Mouse (Mus musculus) liver, embryonic 16.5 days (tissue): Measurements from ENCODE around the gene Gon7. TPM values are rescaled to one million over a fixed set of nuclear protein-coding genes. Genes with fewer than 3 reads are reported as not detected.

ENCODE experiments used
- ATAC-seq: fragments of 200-750 bp; cut with Nextera tagmentation; 2 replicates; pipeline ENCODE4 v1.8.0; 2017; ENCODE audit warnings: low read depth, mild to moderate bottlenecking, moderate number of reproducible peaks, moderate library complexity
- H3K27ac ChIP-seq: fragments of 300-500 bp; sonication (generic); 2 replicates; pipeline ENCODE4 v1.5.1; 2014; ENCODE audit warnings: mild to moderate bottlenecking, low read length
- H3K27me3 ChIP-seq: fragments of 300-500 bp; sonication (generic); 2 replicates; pipeline ENCODE4 v1.6.1; 2014; ENCODE audit warnings: low read depth, low read length, mixed read lengths; ENCODE audit not compliant: control insufficient read depth, insufficient read depth
- H3K36me3 ChIP-seq: fragments of 300-500 bp; sonication (generic); 2 replicates; pipeline ENCODE4 v1.6.1; 2014; ENCODE audit warnings: mild to moderate bottlenecking; ENCODE audit not compliant: control insufficient read depth, insufficient read depth
- H3K4me1 ChIP-seq: fragments of 300-500 bp; sonication (generic); 2 replicates; pipeline ENCODE4 v1.6.1; 2014; ENCODE audit warnings: low read depth, low read length, mixed read lengths; ENCODE audit not compliant: control insufficient read depth
- H3K4me2 ChIP-seq: fragments of 300-500 bp; sonication (generic); 2 replicates; pipeline ENCODE4 v1.6.1; 2014; ENCODE audit warnings: low read depth, low read length, mixed read lengths
- H3K4me3 ChIP-seq: fragments of 300-500 bp; sonication (generic); 2 replicates; pipeline ENCODE4 v1.5.1; 2014; ENCODE audit warnings: low read depth, mild to moderate bottlenecking, low read length
- H3K9ac ChIP-seq: fragments of 300-500 bp; sonication (generic); 2 replicates; pipeline ENCODE4 v1.6.1; 2014; ENCODE audit warnings: low read depth, low read length
- H3K9me3 ChIP-seq: fragments of 300-500 bp; sonication (generic); replicated peaks from 2 replicates; pipeline ENCODE4 v1.6.1; 2016; ENCODE audit warnings: low read length; ENCODE audit not compliant: control insufficient read depth
- WGBS: fragments of 180-500 bp; shearing (Covaris S2); extraction: QIAGEN DNeasy Blood & Tissue Kit; methylation state at CpG from one replicate; pipeline ENCODE4 v1.1.7; 2014; ENCODE audit not compliant: insufficient replicate concordance; 5-methylcytosine and 5-hydroxymethylcytosine counted together
- polyA plus RNA-seq: library from polyadenylated mRNA; unstranded; fragments of >200 nt; fragmentation: Nextera tagmentation; extraction: Ambion mirVana; gene quantifications from 2 replicates; pipeline ENCODE4 v1.2.1, GENCODE M21; 2015

The Gon7 gene
- polyA plus RNA-seq, 1 experiment from 2014 or later = 10.1 TPM

DNA sequence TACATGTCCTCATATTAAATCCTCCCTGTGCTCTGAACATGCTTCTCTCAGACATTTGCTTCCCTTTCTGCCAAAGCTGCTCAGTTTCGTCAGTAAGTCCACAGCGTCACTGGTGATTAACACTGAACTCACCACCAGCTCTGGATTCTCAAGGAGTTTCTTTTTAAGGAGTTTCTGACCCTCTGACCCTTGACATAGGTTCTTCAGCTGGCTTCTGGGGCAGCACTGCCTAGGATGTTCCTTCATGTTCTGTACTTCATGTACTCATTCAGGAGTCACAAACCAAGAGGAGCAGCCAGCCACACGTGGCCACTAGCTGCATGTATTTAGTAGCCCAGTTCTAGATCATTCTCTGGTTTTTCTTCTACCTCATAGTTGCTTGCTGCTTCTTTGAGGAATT lies 9.3 kb downstream of the Gon7 start:
- Histone ChIP-seq H3K4me1 (peaks cover 12% of the 10 kb centered on the region), H3K36me3 (0 out of 2 replicates have a peak, but pooled peaks cover 4% of the 10 kb centered on the region), H3K4me3 (no peak overlapping the region), H3K9ac (no peak overlapping the region), H3K9me3 (no peaks in the 10 kb centered on the region), H3K4me2 (no peak overlapping the region), H3K27ac (no peak overlapping the region), H3K27me3 (no peaks in the 10 kb centered on the region)
- WGBS = 68% methylated on average over 3 of the region's 3 CpGs
- no peak for ATAC-seq

DNA sequence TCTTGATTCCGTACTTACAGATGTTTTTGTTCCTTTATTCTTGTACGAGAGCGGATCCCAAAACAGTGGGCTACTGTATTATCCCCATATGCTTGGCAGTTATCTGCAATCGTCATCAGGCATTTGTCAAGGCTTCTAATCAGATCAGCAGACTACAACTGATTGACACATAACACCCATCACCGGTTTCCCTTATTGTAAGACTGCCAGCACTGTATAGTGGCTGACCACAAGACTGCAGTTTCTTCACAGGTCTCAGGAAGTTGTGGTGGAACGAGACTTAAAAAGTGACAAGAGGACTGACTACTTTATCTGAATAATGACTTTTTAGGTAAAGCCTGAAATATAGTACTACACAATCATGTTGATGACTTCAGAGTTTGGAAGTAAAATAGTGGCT lies 12.8 kb downstream of the Gon7 start:
- WGBS = 15% methylated on average over 6 of the region's 6 CpGs
- Histone ChIP-seq H3K4me2 (peak overlapping the region; percentile 95), H3K36me3 (0 out of 2 replicates have a peak, but pooled peaks cover 4% of the 10 kb centered on the region), H3K27me3 (no peaks in the 10 kb centered on the region), H3K4me1 (peaks cover 24% of the 10 kb centered on the region), H3K4me3 (peak overlapping the region; percentile 93), H3K9me3 (no peaks in the 10 kb centered on the region), H3K27ac (peak overlapping the region; percentile 94), H3K9ac (peak overlapping the region; percentile 91; the same call in 1 of the 2 replicates)
- no peak for ATAC-seq

DNA sequence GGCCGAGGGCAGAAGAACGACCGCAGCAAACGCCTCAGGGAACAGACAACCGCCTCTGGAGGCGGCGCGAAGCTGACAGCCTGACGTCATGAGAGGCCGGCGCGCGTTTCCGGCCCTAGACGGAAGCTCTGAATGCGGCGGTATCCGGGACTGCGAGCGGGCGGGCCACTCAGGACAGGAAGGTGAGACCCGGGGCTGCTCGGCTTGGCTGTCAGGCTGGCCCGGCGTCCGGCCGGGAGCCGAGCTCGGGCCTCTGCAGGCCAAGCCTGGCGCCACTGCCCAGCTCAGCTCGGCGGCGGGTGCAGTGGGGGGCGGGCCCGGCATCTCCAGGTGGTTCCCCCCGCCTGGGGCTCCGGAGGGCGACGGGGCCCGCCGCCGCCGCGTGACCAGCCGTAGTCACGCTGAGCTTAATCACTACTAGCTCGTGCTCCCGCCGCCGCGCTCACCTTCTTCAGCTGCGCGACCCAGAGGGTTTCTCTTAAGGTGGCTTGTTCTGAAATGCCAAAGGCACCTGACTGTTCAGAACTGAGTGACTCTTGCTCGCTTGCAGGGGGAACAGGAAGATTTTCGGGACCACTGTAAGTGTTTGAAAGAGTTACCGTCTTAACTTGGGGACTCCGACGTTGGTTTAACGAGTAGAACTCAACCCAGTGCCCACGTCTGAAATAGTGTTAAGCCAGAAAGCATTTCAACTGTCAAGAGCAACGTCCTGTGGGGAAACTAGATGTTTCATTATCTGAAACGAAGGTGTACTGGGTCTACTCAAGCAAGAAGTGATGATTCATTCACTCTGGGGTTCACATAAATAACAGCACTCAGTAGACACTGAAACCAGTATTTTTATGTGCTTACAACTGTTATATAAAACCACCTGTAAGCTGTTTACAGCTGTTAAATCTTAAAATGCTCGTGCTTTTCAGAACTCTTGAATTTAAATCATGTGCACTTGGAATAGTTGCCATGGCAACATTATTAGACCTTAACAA lies 13.7 kb downstream of the Gon7 start, which contains the start of the genes Moap1 and Tmem251:
Moap1 (minus strand) TSS at position 73 of the 986 bp plus-strand sequence.
Tmem251 (plus strand) TSS at position 174 of the 986 bp plus-strand sequence.
- no peaks in the 10 kb centered on the region for H3K9me3 ChIP-seq
- H3K4me2 ChIP-seq = peak within 1 kb of the TSS; percentile 95
- H3K9ac ChIP-seq = peak within 1 kb of the TSS; percentile 91
- H3K4me1 ChIP-seq = peaks cover 24% of the 10 kb centered on the region
- peak within 1 kb of the TSS; percentile 94 for H3K27ac ChIP-seq
- peak; percentile 97 for ATAC-seq
- H3K4me3 ChIP-seq = peak within 1 kb of the TSS; percentile 93
- under 1% methylated on average over 62 of the region's 63 CpGs for WGBS
- no peaks in the 10 kb centered on the region for H3K27me3 ChIP-seq
- 0 out of 2 replicates have a peak, but pooled peaks cover 4% of the 10 kb centered on the region for H3K36me3 ChIP-seq

DNA sequence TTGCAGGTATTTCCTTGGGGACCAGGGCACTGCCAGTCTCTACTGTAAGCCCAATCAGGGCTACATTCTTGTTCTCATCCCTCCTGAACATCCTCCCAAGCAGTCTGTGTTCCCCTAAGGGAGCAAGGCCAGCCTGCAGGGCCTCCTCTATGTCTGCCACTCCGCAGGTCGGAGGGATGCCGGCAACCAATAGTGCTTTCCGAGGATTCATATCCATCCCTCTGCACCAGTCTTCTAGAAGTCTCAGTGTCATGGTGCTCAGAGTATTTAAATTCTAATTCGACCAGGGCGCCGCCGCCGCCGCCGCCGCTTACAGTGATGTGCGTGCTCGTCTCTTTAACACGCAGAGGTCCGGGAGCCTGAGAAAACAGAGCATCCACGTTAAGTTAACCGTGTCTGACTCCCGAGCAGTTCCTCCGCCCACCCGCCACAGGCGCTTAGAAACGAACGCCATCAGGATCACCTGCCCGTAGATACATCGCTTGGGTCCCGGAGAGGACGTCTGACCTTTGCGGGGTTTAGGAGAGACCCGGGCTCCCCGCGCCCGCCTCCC lies 14.5 kb downstream of the Gon7 start:
- peak overlapping the region; percentile 94 for H3K27ac ChIP-seq
- H3K9ac ChIP-seq = peak overlapping the region; percentile 91
- H3K36me3 ChIP-seq = 0 out of 2 replicates have a peak, but pooled peaks cover 1% of the 10 kb centered on the region
- under 1% methylated on average over 33 of the region's 33 CpGs for WGBS
- peak overlapping the region; percentile 93 for H3K4me3 ChIP-seq
- ATAC-seq = peak; percentile 40
- no peaks in the 10 kb centered on the region for H3K9me3 ChIP-seq
- peak overlapping the region; percentile 95 for H3K4me2 ChIP-seq
- no peaks in the 10 kb centered on the region for H3K27me3 ChIP-seq
- H3K4me1 ChIP-seq = peaks cover 22% of the 10 kb centered on the region

DNA sequence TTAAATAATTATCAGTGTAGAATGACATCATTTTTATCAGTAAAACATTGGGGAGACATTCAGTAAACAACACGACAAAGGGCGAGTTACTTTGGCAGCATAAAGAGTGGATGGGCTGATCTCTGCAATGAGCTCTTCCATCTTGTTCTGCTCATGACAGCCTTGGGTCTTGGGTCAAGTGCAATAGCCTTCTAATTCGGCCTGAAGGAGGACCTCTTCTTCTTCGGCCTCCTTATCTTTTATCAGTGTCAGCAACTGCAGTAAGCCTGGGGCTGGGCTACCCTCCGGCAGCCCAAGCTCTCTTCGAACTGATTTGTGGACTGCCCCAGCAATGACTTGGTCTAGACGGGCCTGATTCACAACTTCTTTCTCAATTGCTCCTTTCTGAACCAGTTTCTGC lies 15.5 kb downstream of the Gon7 start:
- no peaks in the 10 kb centered on the region for H3K36me3 ChIP-seq
- H3K9me3 ChIP-seq = no peaks in the 10 kb centered on the region
- no peaks in the 10 kb centered on the region for H3K27me3 ChIP-seq
- no peak overlapping the region for H3K27ac ChIP-seq
- no peak overlapping the region for H3K4me3 ChIP-seq
- peaks cover 22% of the 10 kb centered on the region for H3K4me1 ChIP-seq
- H3K9ac ChIP-seq = no peak overlapping the region
- no peak for ATAC-seq
- H3K4me2 ChIP-seq = no peak overlapping the region
- 48% methylated on average over 7 of the region's 7 CpGs for WGBS

DNA sequence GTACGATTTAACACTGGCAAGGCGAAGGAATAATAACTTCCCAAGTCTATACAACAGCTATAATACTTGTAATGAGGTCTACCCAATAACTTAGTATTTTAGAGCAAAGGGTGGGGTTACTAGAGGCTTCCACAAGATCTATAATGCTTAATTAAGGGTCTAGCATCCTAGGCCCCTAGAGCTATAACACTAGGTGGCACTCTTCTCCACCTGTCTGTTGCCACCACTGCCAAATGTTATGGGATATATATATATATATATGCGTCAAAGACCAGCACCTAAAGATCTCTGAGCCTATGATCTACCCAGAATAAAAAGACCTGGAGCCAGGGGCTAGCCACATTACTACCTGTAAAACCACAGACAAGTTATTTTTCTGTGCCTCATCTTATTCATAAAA lies 17.3 kb downstream of the Gon7 start:
- Histone ChIP-seq H3K27ac (no peak overlapping the region), H3K9ac (no peak overlapping the region), H3K4me2 (no peak overlapping the region), H3K4me1 (peaks cover 20% of the 10 kb centered on the region), H3K36me3 (no peaks in the 10 kb centered on the region), H3K27me3 (no peaks in the 10 kb centered on the region), H3K4me3 (no peak overlapping the region), H3K9me3 (no peaks in the 10 kb centered on the region)
- no peak for ATAC-seq
- WGBS = 48% methylated on average over 3 of the region's 3 CpGs

DNA sequence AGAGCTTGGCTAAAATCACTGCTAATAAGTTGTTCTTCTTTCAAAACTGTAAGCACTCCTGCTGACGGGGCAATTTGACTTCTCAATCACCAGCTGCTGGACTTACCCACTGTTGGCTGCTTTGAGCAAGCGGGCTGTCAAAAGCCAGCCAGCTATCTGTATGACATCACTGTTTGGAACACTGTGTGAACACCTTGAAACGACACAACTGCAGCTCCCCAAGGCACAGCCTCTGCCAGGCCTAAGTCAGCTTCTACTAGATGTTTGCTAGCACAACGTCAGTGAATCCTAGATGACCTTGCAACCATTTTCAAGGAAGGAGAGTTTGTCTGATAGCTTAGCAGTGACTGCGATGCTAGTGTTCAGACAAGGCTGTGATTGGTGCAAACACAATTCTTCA lies 18.5 kb downstream of the Gon7 start:
- Histone ChIP-seq H3K27me3 (no peaks in the 10 kb centered on the region), H3K27ac (no peak overlapping the region), H3K4me2 (no peak overlapping the region), H3K9ac (no peak overlapping the region), H3K9me3 (no peaks in the 10 kb centered on the region), H3K4me3 (no peak overlapping the region), H3K36me3 (no peaks in the 10 kb centered on the region), H3K4me1 (peaks cover 12% of the 10 kb centered on the region)
- no peak for ATAC-seq
- WGBS = 68% methylated on average over 5 of the region's 5 CpGs

DNA sequence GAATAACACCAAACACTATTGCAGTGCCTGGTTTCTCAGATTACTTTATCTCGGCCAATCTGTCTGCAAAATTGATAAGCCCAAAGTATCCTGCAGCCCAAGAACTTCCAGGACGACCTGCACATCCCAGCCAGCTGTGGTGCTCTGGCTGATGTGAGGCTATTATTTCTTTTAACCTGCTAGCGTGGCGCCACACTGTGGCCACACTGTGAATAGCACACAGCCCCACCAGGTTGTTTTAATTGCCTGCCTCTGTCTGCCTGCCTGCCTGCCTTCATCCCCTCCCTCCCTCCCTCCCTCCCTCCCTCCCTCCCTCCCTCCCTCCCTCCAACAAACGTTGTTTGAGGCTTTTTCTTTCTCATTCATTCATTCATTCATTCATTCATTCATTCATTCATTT lies 24.2 kb downstream of the Gon7 start:
- H3K36me3 ChIP-seq = no peaks in the 10 kb centered on the region
- H3K27me3 ChIP-seq = no peaks in the 10 kb centered on the region
- 7% methylated on average over 4 of the region's 5 CpGs for WGBS
- H3K27ac ChIP-seq = no peak overlapping the region
- no peak for ATAC-seq
- peaks cover 16% of the 10 kb centered on the region for H3K4me1 ChIP-seq
- no peak overlapping the region for H3K4me3 ChIP-seq
- no peaks in the 10 kb centered on the region for H3K9me3 ChIP-seq
- H3K4me2 ChIP-seq = no peak overlapping the region
- H3K9ac ChIP-seq = no peak overlapping the region
